Mouse (Mus musculus) heart, embryonic 10.5 days (tissue): ENCODE measurements around the gene Ccdc50. TPM values are rescaled to one million over a fixed set of nuclear protein-coding genes. Genes with fewer than 3 reads are reported as not detected.

Experiments used
- DNase-seq: peaks from one replicate; pipeline ENCODE4 v3.0.0-alpha.2; 2017; ENCODE audit warnings: low spot score
- H3K27ac ChIP-seq: fragments of 300-500 bp; sonication (generic); 2 replicates; pipeline ENCODE4 v1.5.1; 2016; ENCODE audit warnings: mild to moderate bottlenecking
- H3K27me3 ChIP-seq: fragments of 300-500 bp; sonication (generic); 2 replicates; pipeline ENCODE4 v1.6.1; 2016; ENCODE audit warnings: mild to moderate bottlenecking; ENCODE audit not compliant: poor library complexity, insufficient read depth, severe bottlenecking
- H3K36me3 ChIP-seq: fragments of 300-500 bp; sonication (generic); 2 replicates; pipeline ENCODE4 v1.6.1; 2016; ENCODE audit warnings: mild to moderate bottlenecking, moderate library complexity
- H3K4me1 ChIP-seq: fragments of 300-500 bp; sonication (generic); 2 replicates; pipeline ENCODE4 v1.6.1; 2016; ENCODE audit warnings: mild to moderate bottlenecking
- H3K4me3 ChIP-seq: fragments of 300-500 bp; sonication (generic); 2 replicates; pipeline ENCODE4 v1.5.1; 2016; ENCODE audit warnings: mild to moderate bottlenecking, moderate library complexity
- H3K9me3 ChIP-seq: fragments of 300-500 bp; sonication (generic); 2 replicates; pipeline ENCODE4 v1.6.1; 2016; ENCODE audit warnings: mild to moderate bottlenecking, moderate library complexity
- WGBS: fragments of 180-500 bp; shearing (Covaris S2); methylation state at CpG from one replicate; pipeline ENCODE4 v1.1.7; 2016; 5-methylcytosine and 5-hydroxymethylcytosine counted together
- polyA plus RNA-seq: library from polyadenylated mRNA; unstranded; fragments of >200 nt; fragmentation: Nextera tagmentation; extraction: Ambion mirVana; gene quantifications from 2 replicates; pipeline ENCODE4 v1.2.1, GENCODE M21; 2016

Gene Ccdc50
- polyA plus RNA-seq, 1 experiment from 2014 or later, result 45.8 TPM

GRCm38 (mm10) chr16:27384893-27385603 is 3.6 kb upstream of the Ccdc50 start:
- H3K4me1 ChIP-seq, result peaks cover 10% of the 10 kb centered on the region; the same call in 1 of the 2 replicates
- H3K36me3 ChIP-seq, result no peaks in the 10 kb centered on the region
- no peak overlapping the region for H3K27ac ChIP-seq
- WGBS, result 54% methylated on average over 4 of the region's 4 CpGs
- no peak overlapping the region for H3K4me3 ChIP-seq
- no peak for DNase-seq
- H3K9me3 ChIP-seq, result no peaks in the 10 kb centered on the region
- H3K27me3 ChIP-seq, result no peaks in the 10 kb centered on the region

- H3K9me3 ChIP-seq, result no peaks in the 10 kb centered on the region
- DNase-seq, result no peak
- no peaks in the 10 kb centered on the region for H3K36me3 ChIP-seq
- H3K27me3 ChIP-seq, result no peaks in the 10 kb centered on the region
- H3K4me3 ChIP-seq, result no peak overlapping the region
- WGBS, result 82% methylated on average over 1 of the region's 1 CpGs
- H3K4me1 ChIP-seq, result peaks cover 16% of the 10 kb centered on the region; the same call in 1 of the 2 replicates
- no peak overlapping the region for H3K27ac ChIP-seq
These were observed 3.0 kb upstream of the Ccdc50 start for GRCm38 (mm10) chr16:27385649-27386048.

GRCm38 (mm10) chr16:27386850-27387407 is 1.7 kb upstream of the Ccdc50 start:
- no peaks in the 10 kb centered on the region for H3K36me3 ChIP-seq
- 72% methylated on average over 4 of the region's 4 CpGs for WGBS
- H3K9me3 ChIP-seq, result no peaks in the 10 kb centered on the region
- H3K4me1 ChIP-seq, result peaks cover 20% of the 10 kb centered on the region; the same call in 1 of the 2 replicates
- H3K4me3 ChIP-seq, result no peak overlapping the region
- H3K27me3 ChIP-seq, result no peaks in the 10 kb centered on the region
- DNase-seq, result no peak
- H3K27ac ChIP-seq, result no peak overlapping the region

GRCm38 (mm10) chr16:27387634-27388611 is 746 bp upstream of the Ccdc50 start:
- DNase-seq, result no peak
- H3K4me3 ChIP-seq, result peak overlapping the region; percentile 88
- no peaks in the 10 kb centered on the region for H3K36me3 ChIP-seq
- WGBS, result 34% methylated on average over 12 of the region's 12 CpGs
- H3K4me1 ChIP-seq, result peaks cover 20% of the 10 kb centered on the region; the same call in 1 of the 2 replicates
- H3K27ac ChIP-seq, result peak overlapping the region; percentile 99; the same call in 1 of the 2 replicates
- no peaks in the 10 kb centered on the region for H3K9me3 ChIP-seq
- no peaks in the 10 kb centered on the region for H3K27me3 ChIP-seq

GRCm38 (mm10) chr16:27389534-27390282 is 1.0 kb downstream of the Ccdc50 start:
- H3K36me3 ChIP-seq, result no peaks in the 10 kb centered on the region
- H3K9me3 ChIP-seq, result no peaks in the 10 kb centered on the region
- H3K27me3 ChIP-seq, result no peaks in the 10 kb centered on the region
- H3K4me1 ChIP-seq, result peaks cover 20% of the 10 kb centered on the region; the same call in 1 of the 2 replicates
- H3K27ac ChIP-seq, result peak overlapping the region; percentile 99
- DNase-seq, result no peak
- H3K4me3 ChIP-seq, result peak overlapping the region; percentile 88
- WGBS, result 42% methylated on average over 7 of the region's 7 CpGs

GRCm38 (mm10) chr16:27390306-27390705 is 1.6 kb downstream of the Ccdc50 start:
- DNase-seq, result no peak
- Histone ChIP-seq H3K9me3 (no peaks in the 10 kb centered on the region), H3K4me1 (peaks cover 20% of the 10 kb centered on the region; the same call in 1 of the 2 replicates), H3K27me3 (no peaks in the 10 kb centered on the region), H3K36me3 (no peaks in the 10 kb centered on the region), H3K27ac (no peak overlapping the region), H3K4me3 (peak overlapping the region; percentile 88)
- 92% methylated on average over 4 of the region's 4 CpGs for WGBS

GRCm38 (mm10) chr16:27391845-27392244 is 3.2 kb downstream of the Ccdc50 start:
- peaks cover 20% of the 10 kb centered on the region; the same call in 1 of the 2 replicates for H3K4me1 ChIP-seq
- no peaks in the 10 kb centered on the region for H3K36me3 ChIP-seq
- H3K4me3 ChIP-seq, result no peak overlapping the region
- no peaks in the 10 kb centered on the region for H3K27me3 ChIP-seq
- 85% methylated on average over 2 of the region's 2 CpGs for WGBS
- no peaks in the 10 kb centered on the region for H3K9me3 ChIP-seq
- no peak overlapping the region for H3K27ac ChIP-seq
- no peak for DNase-seq

- Histone ChIP-seq H3K9me3 (no peaks in the 10 kb centered on the region), H3K27ac (no peak overlapping the region), H3K4me1 (peaks cover 7% of the 10 kb centered on the region; the same call in 1 of the 2 replicates), H3K4me3 (no peak overlapping the region), H3K36me3 (no peaks in the 10 kb centered on the region), H3K27me3 (no peaks in the 10 kb centered on the region)
- no peak for DNase-seq
- WGBS, result 92% methylated on average over 4 of the region's 4 CpGs
These were observed 6.8 kb downstream of the Ccdc50 start for GRCm38 (mm10) chr16:27395251-27396037.

- DNase-seq, result no peak
- Histone ChIP-seq H3K4me3 (no peak overlapping the region), H3K27me3 (no peaks in the 10 kb centered on the region), H3K4me1 (no peaks in the 10 kb centered on the region), H3K9me3 (no peaks in the 10 kb centered on the region), H3K36me3 (no peaks in the 10 kb centered on the region), H3K27ac (no peak overlapping the region)
- WGBS, result 96% methylated on average over 1 of the region's 1 CpGs
These were observed 8.3 kb downstream of the Ccdc50 start for GRCm38 (mm10) chr16:27396951-27397350.

GRCm38 (mm10) chr16:27399026-27399718 is 10.5 kb downstream of the Ccdc50 start:
- DNase-seq, result no peak
- no peaks in the 10 kb centered on the region for H3K4me1 ChIP-seq
- H3K36me3 ChIP-seq, result no peaks in the 10 kb centered on the region
- H3K27me3 ChIP-seq, result no peaks in the 10 kb centered on the region
- H3K27ac ChIP-seq, result no peak overlapping the region
- H3K9me3 ChIP-seq, result no peaks in the 10 kb centered on the region
- no peak overlapping the region for H3K4me3 ChIP-seq
- 84% methylated on average over 3 of the region's 3 CpGs for WGBS

- WGBS, result 85% methylated on average over 6 of the region's 6 CpGs
- H3K36me3 ChIP-seq, result no peaks in the 10 kb centered on the region
- DNase-seq, result no peak
- H3K4me3 ChIP-seq, result no peak overlapping the region
- no peaks in the 10 kb centered on the region for H3K27me3 ChIP-seq
- H3K9me3 ChIP-seq, result no peaks in the 10 kb centered on the region
- H3K27ac ChIP-seq, result no peak overlapping the region
- no peaks in the 10 kb centered on the region for H3K4me1 ChIP-seq
These were observed 11.1 kb downstream of the Ccdc50 start for GRCm38 (mm10) chr16:27399719-27400253.
